Mouse (Mus musculus) CH12.LX (cell line): ENCODE results near the gene Entpd2.

Experiments used
- BHLHE40 ChIP-seq: IDR thresholded peaks from 2 replicates; pipeline ENCODE4 v1.6.1; 2011; ENCODE audit warnings: mild to moderate bottlenecking, low read depth, low read length, improper control_type of control experiment
- CHD2 ChIP-seq: IDR thresholded peaks from 2 replicates; pipeline ENCODE4 v1.6.1; 2011; ENCODE audit warnings: low read length, improper control_type of control experiment
- CTCF ChIP-seq, 2 experiments: IDR thresholded peaks in 1 of 2; conservative IDR thresholded peaks in 1 of 2; 2 replicates each; pipeline ENCODE4 v1.5.1; 2011 to 2012; ENCODE audit warnings: low read depth in 2 of 2, low read length in 2 of 2, improper control_type of control experiment in 1 of 2, inconsistent platforms in 1 of 2, mild to moderate bottlenecking in 1 of 2, moderate library complexity in 1 of 2
- EP300 ChIP-seq: IDR thresholded peaks from 2 replicates; pipeline ENCODE4 v1.6.1; 2011; ENCODE audit warnings: low read length, improper control_type of control experiment
- GABPA ChIP-seq: IDR thresholded peaks from 2 replicates; pipeline ENCODE4 v1.6.1; 2012; ENCODE audit warnings: low read depth, low read length, improper control_type of control experiment, inconsistent platforms; ENCODE audit not compliant: insufficient replicate concordance
- HCFC1 ChIP-seq: IDR thresholded peaks from 2 replicates; pipeline ENCODE4 v1.6.1; 2012; ENCODE audit warnings: low read depth, mild to moderate bottlenecking, inconsistent platforms, low read length, improper control_type of control experiment
- KAT2A ChIP-seq: IDR thresholded peaks from 2 replicates; pipeline ENCODE4 v1.6.1; 2012; ENCODE audit warnings: low read length, improper control_type of control experiment, inconsistent platforms; ENCODE audit not compliant: insufficient replicate concordance
- POLR2A ChIP-seq: IDR thresholded peaks from 2 replicates; pipeline ENCODE4 v1.6.1; 2011; ENCODE audit warnings: low read depth, mild to moderate bottlenecking, improper control_type of control experiment, low read length
- POLR2AphosphoS2 ChIP-seq: IDR thresholded peaks from 2 replicates; pipeline ENCODE4 v1.6.1; 2011; ENCODE audit warnings: low read depth, low read length, improper control_type of control experiment
- RAD21 ChIP-seq: IDR thresholded peaks from 2 replicates; pipeline ENCODE4 v1.6.1; 2011; ENCODE audit warnings: low read depth, mild to moderate bottlenecking, low read length, improper control_type of control experiment, moderate library complexity
- RCOR1 ChIP-seq: conservative IDR thresholded peaks from 2 replicates; pipeline ENCODE4 v1.6.1; 2012; ENCODE audit warnings: low read depth, mild to moderate bottlenecking, inconsistent platforms, low read length, improper control_type of control experiment
- UBTF ChIP-seq: IDR thresholded peaks from 2 replicates; pipeline ENCODE4 v1.6.1; 2012; ENCODE audit warnings: low read depth, mild to moderate bottlenecking, inconsistent platforms, low read length, improper control_type of control experiment, moderate library complexity
- ZKSCAN1 ChIP-seq: IDR thresholded peaks from 2 replicates; pipeline ENCODE4 v1.6.1; 2012; ENCODE audit warnings: low read depth, inconsistent platforms, low read length, improper control_type of control experiment, borderline replicate concordance
- ZMIZ1 ChIP-seq: IDR thresholded peaks from 2 replicates; pipeline ENCODE4 v1.6.1; 2012; ENCODE audit warnings: low read depth, mild to moderate bottlenecking, inconsistent platforms, low read length, improper control_type of control experiment

DNA sequence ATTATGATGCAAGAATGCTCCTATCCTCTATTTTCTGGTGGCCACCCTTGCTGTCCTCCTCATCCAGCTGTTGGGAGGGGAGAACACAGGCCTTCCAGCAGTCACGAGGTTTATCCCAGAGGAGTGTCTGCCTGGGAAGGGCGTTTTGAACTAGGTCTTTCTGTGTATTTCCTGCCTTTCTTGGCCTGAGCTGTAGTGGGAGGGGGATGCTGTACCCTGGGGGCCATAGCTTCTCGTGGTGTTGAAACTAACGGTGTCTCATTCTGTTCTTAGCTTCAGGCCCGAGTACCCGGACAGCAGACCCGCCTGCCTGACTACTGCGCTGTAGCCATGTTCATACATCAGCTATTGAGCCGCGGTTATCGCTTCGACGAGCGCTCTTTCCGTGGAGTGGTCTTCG is 4.6 kb downstream of the Entpd2 start:
- TF ChIP-seq CHD2 (no peak), POLR2A (no peak), POLR2AphosphoS2 (no peak), BHLHE40 (no peak), HCFC1 (no peak), UBTF (no peak), CTCF (conservative IDR thresholded peaks at IDR 0.05 in 1 of 2, IDR thresholded peaks at IDR 0.05 in 1 of 2; ENCODE audit: low read depth in 2 of 2, low read length in 2 of 2) (no peak), ZKSCAN1 (no peak), ZMIZ1 (no peak), GABPA (no peak), KAT2A (no peak), RCOR1 (no peak), RAD21 (no peak), EP300 (no peak)
